Mouse (Mus musculus) mesoderm, embryonic 11.5 days (tissue): Measurements from ENCODE around the gene Pnn.
A peak's percentile ranks its signal among the peaks of the same experiment; 100 is the strongest.
"Not testable (repeated sequence)": the region's sequence is repeated elsewhere in the genome, so short reads cannot be mapped to it uniquely, and the experiment has no call there.

Source experiments
- DNase-seq: peaks from one replicate; pipeline ENCODE4 v3.0.0-alpha.2; 2012; ENCODE audit warnings: low read depth, low spot score

Gene Pnn

GRCm38 (mm10) chr12:59066448-59067077 is at the start of gene Pnn:
Pnn (plus strand) TSS chr12:59066884.
- peak; percentile 98 for DNase-seq

- DNase-seq = no peak
Observed at GRCm38 (mm10) chr12:59017970-59018369, 48.7 kb upstream of the Pnn start.

- DNase-seq = no peak
Observed at GRCm38 (mm10) chr12:59019891-59020290, 46.8 kb upstream of the Pnn start.

GRCm38 (mm10) chr12:59021306-59021705 is 45.4 kb upstream of the Pnn start:
- DNase-seq = no peak

- DNase-seq = no peak
Observed at GRCm38 (mm10) chr12:59032101-59032500, 34.6 kb upstream of the Pnn start.

- no peak for DNase-seq
Observed at GRCm38 (mm10) chr12:59039162-59039970, 27.3 kb upstream of the Pnn start.

GRCm38 (mm10) chr12:59039971-59040844 is 26.5 kb upstream of the Pnn start:
- peak; percentile 85 for DNase-seq

GRCm38 (mm10) chr12:59040851-59041250 is 25.8 kb upstream of the Pnn start:
- no peak for DNase-seq

GRCm38 (mm10) chr12:59052470-59052869 is 14.2 kb upstream of the Pnn start:
- no peak for DNase-seq

GRCm38 (mm10) chr12:59053166-59053565 is 13.5 kb upstream of the Pnn start:
- DNase-seq = no peak

GRCm38 (mm10) chr12:59053976-59054375 is 12.7 kb upstream of the Pnn start:
- no peak for DNase-seq

- DNase-seq = no peak
Observed at GRCm38 (mm10) chr12:59055196-59055850, 11.4 kb upstream of the Pnn start.

GRCm38 (mm10) chr12:59056222-59056621 is 10.5 kb upstream of the Pnn start:
- DNase-seq = no peak

GRCm38 (mm10) chr12:59058242-59058641 is 8.4 kb upstream of the Pnn start:
- not testable (repeated sequence) for DNase-seq

GRCm38 (mm10) chr12:59060322-59060721 is 6.4 kb upstream of the Pnn start:
- no peak for DNase-seq

GRCm38 (mm10) chr12:59060993-59061595 is 5.6 kb upstream of the Pnn start, which contains the start of gene Trappc6b:
Trappc6b (minus strand) TSS chr12:59061472.
- peak; percentile 83 for DNase-seq

GRCm38 (mm10) chr12:59064837-59065236 is 1.8 kb upstream of the Pnn start:
- DNase-seq = no peak

GRCm38 (mm10) chr12:59065776-59066175 is 908 bp upstream of the Pnn start:
- no peak for DNase-seq

- no peak for DNase-seq
Observed at GRCm38 (mm10) chr12:59067095-59067494, 411 bp downstream of the Pnn start.

GRCm38 (mm10) chr12:59068791-59069190 is 2.1 kb downstream of the Pnn start:
- DNase-seq = no peak

- no peak for DNase-seq
Observed at GRCm38 (mm10) chr12:59072286-59072685, 5.6 kb downstream of the Pnn start.
